Mouse (Mus musculus): ENCODE measurements at regions not wholly inside any gene's neighbourhood (a gene's known extent, or its start where the extent isn't known, plus 50 kb on each side); places are given as distances from the start of the nearest gene placed in this dataset.

DNA sequence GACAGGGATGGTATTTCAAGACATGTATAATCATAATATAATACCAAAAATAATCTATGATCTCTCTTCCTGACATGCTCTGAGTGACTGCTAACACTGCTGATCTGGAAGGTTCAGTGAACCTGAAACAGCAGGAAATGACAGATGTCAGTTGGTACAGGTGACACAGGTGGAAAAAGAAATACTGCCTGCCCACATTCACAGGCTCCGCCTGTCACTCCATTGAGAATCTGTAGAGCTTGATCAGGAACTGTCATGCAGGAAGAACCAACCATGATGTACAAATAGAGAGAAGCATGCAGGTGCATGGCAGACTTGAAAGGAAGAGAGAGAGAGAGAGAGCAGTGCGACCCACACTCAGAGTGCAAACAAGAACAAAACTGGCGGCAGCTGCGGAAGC is 232.8 kb upstream of the Trib2 start:
- WGBS, result 84% methylated on average over 4 of the region's 4 CpGs

DNA sequence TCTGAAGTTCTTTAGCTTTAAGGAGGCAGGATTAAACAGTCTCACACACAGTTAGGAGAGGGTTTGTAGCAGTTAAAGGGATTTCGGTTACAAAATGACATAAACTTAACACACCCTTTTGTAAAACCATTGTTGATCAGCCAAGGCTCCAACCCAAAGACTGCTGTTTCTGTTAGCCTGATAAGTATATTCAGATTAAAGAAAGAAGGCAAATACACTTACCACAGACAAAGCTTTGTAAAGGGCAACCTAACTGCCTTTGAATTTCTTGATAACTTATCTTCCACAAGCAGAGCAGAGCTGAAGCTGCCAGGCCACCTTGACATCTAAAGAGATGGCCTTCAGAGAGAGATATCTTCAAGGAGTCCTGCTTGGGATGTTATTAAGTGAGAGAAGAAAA is 229.9 kb upstream of the Trib2 start:
- no peak overlapping the region for H3K4me3 ChIP-seq
- no peak overlapping the region for H3K4me2 ChIP-seq (replicated peaks)
- H3K9me3 ChIP-seq, result no peaks in the 10 kb centered on the region
- WGBS, result 82% methylated on average over 1 of the region's 1 CpGs
- H3K9ac ChIP-seq, result no peak overlapping the region
- H3K27me3 ChIP-seq, result 0 out of 2 replicates have a peak, but pooled peaks cover 2% of the 10 kb centered on the region
- H3K36me3 ChIP-seq, result no peaks in the 10 kb centered on the region
- ATAC-seq (ENCODE audit: low FRiP score, low read depth), result no peak
- peaks cover 6% of the 10 kb centered on the region; the same call in 1 of the 2 replicates for H3K4me1 ChIP-seq
- H3K27ac ChIP-seq, result no peak overlapping the region

More for the DNA sequence above, 232.8 kb upstream of the Trib2 start:
- peaks cover 30% of the 10 kb centered on the region for H3K4me1 ChIP-seq
- no peaks in the 10 kb centered on the region for H3K36me3 ChIP-seq
- 0 out of 2 replicates have a peak, but pooled peaks cover 2% of the 10 kb centered on the region for H3K27me3 ChIP-seq
- H3K9ac ChIP-seq, result no peak overlapping the region
- no peak for ATAC-seq (ENCODE audit: low FRiP score, low read depth)
- no peak overlapping the region for H3K27ac ChIP-seq
- no peak overlapping the region for H3K4me3 ChIP-seq
- H3K4me2 ChIP-seq (replicated peaks), result no peak overlapping the region
- no peaks in the 10 kb centered on the region for H3K9me3 ChIP-seq

DNA sequence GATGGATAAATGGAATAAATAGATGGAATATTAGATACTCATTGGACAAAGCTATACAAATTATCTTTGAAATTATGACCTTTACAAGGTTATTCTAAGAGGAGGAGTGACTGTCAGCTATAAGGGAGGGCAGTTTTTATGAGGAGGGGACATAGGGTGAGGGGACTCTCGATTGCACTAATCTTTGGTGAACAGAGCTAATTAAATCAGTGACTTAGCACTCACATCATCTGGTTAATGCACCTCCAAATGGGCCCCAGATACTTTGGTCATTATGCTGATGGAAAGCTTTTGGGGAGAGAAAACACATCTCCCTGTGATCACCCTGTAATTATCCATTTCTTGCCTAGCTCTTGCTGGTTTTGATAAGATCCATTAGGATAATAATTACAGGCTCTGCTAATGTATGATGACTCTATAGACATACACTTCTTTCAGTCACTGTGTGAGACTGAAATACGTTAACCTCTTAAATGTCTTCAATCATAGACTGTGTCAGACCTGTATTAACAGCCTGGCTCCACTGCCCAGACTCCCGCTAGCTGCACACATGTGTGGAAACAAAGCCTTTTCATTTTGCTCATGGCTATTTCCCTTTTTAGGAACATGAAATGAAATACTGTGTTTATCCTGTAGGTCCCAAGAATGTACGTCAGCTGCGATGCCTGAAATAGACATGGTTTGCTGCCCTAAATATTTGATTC is 229.2 kb upstream of the Trib2 start:
- Histone ChIP-seq H3K9ac (no peak overlapping the region), H3K4me3 (no peak overlapping the region), H3K36me3 (no peaks in the 10 kb centered on the region), H3K9me3 (no peaks in the 10 kb centered on the region), H3K27ac (no peak overlapping the region), H3K4me2 (replicated peaks) (no peak overlapping the region), H3K27me3 (0 out of 2 replicates have a peak, but pooled peaks cover 2% of the 10 kb centered on the region), H3K4me1 (peaks cover 6% of the 10 kb centered on the region; the same call in 1 of the 2 replicates)
- ATAC-seq (ENCODE audit: low FRiP score, low read depth), result no peak
- WGBS, result 49% methylated on average over 5 of the region's 5 CpGs

DNA sequence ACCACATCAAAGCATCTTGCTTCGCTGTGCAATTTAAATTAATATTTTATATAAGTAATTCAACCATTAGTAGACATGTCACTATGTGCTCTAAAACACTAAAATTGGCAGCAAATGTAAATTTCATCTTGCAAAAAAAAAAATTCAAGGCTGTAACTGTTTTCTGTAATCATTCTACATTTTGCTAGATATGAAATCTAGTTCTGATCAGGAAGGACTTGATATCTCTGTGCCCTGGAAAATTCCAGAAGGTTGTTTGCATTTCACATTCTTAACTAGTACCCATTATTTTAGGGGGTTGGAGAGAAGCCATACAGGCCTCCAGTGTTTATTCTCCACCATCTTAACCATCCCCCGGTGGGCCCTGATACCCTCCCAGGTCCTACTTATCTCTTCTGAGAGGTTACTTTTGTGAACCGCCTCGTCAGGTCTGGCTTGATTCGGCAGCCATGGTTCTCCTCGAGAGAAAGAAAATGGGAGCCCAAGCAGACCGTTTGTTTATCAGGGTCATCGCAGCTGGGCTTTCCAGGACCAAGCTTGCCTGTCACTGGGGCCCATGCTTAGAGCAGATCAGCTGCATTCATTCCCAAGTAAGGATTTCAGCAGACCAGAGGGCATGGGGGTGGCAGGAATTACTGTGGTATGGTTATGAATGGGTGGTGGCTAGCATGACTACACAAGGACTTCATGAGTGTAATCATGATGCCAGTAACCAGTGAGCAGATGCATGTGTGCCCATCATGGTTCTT is 226.9 kb upstream of the Trib2 start:
- no peak overlapping the region for H3K4me3 ChIP-seq
- H3K9ac ChIP-seq, result no peak overlapping the region
- H3K36me3 ChIP-seq, result no peaks in the 10 kb centered on the region
- H3K27me3 ChIP-seq, result no peaks in the 10 kb centered on the region
- H3K9me3 ChIP-seq, result no peaks in the 10 kb centered on the region
- H3K4me2 ChIP-seq (replicated peaks), result no peak overlapping the region
- WGBS, result 94% methylated on average over 8 of the region's 8 CpGs
- no peak for ATAC-seq (ENCODE audit: low FRiP score, low read depth)
- H3K27ac ChIP-seq, result no peak overlapping the region
- H3K4me1 ChIP-seq, result peaks cover 6% of the 10 kb centered on the region; the same call in 1 of the 2 replicates

DNA sequence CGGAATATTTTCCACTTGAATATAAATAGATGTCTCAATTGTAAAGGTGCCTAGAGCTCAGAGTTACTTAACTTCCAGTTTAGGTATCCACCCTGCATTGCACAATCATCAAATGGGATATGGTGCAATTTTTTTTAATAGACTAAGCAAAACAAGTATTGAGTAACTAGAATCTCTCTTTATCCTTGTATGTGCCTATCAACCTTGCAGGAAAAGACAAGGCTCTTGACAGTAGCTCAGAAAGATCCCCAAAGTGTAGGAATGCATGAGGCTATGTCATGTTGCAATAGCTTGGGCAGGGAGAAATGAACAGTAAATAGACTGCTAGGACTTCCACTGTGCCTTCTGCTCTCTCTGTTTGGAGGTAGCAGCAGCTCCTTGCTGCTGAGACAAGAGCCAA is 225.6 kb upstream of the Trib2 start:
- Histone ChIP-seq H3K9ac (no peak overlapping the region), H3K4me1 (peaks cover 6% of the 10 kb centered on the region; the same call in 1 of the 2 replicates), H3K36me3 (no peaks in the 10 kb centered on the region), H3K27me3 (no peaks in the 10 kb centered on the region), H3K27ac (no peak overlapping the region), H3K4me3 (no peak overlapping the region), H3K4me2 (replicated peaks) (no peak overlapping the region), H3K9me3 (no peaks in the 10 kb centered on the region)
- WGBS, result 88% methylated on average over 1 of the region's 1 CpGs
- no peak for ATAC-seq (ENCODE audit: low FRiP score, low read depth)

DNA sequence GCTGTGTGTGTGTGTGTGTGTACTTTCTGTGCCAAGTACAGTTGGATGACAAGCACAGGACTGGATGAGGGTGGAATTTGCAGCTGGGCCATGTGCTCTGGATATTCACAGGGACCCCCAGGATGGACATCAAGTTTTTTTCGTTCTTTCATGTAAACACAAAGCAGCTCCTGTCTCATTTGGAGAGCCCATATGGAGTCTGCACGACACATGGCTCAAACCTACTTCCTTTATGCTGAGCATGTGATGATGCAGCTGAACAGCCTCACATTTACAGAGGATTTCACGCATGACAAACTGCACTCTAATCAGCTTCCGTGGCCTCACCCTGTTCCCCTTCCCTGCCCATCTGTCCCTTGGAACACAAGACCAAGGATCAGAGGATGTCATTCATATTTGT is 224.4 kb upstream of the Trib2 start:
- 64% methylated on average over 4 of the region's 4 CpGs for WGBS
- no peak for ATAC-seq (ENCODE audit: low FRiP score, low read depth)
- H3K4me1 ChIP-seq, result peaks cover under 1% of the 10 kb centered on the region; the same call in 1 of the 2 replicates
- no peaks in the 10 kb centered on the region for H3K9me3 ChIP-seq
- H3K36me3 ChIP-seq, result no peaks in the 10 kb centered on the region
- no peak overlapping the region for H3K27ac ChIP-seq
- H3K9ac ChIP-seq, result no peak overlapping the region
- no peak overlapping the region for H3K4me2 ChIP-seq (replicated peaks)
- H3K4me3 ChIP-seq, result no peak overlapping the region
- H3K27me3 ChIP-seq, result no peaks in the 10 kb centered on the region

DNA sequence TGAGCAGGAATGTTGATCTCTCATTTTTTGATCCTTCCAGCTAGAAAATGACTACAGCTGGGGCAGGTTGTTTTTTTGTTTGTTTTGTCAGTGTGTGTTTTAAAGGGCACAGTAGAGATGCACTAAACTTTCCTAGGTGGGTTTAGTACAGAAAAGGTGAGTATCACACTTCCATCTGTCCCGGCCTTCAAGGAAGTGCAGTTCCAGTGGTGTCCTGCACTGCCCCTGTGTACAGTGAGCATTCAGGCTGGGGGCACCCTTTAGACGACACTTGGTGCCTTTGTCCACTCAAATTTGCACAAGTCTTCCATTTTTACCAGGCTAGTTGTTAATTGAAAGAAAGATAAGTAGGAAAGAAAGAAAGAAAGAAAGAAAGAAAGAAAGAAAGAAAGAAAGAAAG is 218.8 kb upstream of the Trib2 start:
- H3K27ac ChIP-seq, result no peak overlapping the region
- H3K4me3 ChIP-seq, result no peak overlapping the region
- H3K4me2 ChIP-seq (replicated peaks), result no peak overlapping the region
- H3K36me3 ChIP-seq, result no peaks in the 10 kb centered on the region
- 64% methylated on average over 2 of the region's 2 CpGs for WGBS
- H3K9ac ChIP-seq, result no peak overlapping the region
- H3K4me1 ChIP-seq, result no peaks in the 10 kb centered on the region
- no peaks in the 10 kb centered on the region for H3K27me3 ChIP-seq
- no peaks in the 10 kb centered on the region for H3K9me3 ChIP-seq
- ATAC-seq (ENCODE audit: low FRiP score, low read depth), result no peak

DNA sequence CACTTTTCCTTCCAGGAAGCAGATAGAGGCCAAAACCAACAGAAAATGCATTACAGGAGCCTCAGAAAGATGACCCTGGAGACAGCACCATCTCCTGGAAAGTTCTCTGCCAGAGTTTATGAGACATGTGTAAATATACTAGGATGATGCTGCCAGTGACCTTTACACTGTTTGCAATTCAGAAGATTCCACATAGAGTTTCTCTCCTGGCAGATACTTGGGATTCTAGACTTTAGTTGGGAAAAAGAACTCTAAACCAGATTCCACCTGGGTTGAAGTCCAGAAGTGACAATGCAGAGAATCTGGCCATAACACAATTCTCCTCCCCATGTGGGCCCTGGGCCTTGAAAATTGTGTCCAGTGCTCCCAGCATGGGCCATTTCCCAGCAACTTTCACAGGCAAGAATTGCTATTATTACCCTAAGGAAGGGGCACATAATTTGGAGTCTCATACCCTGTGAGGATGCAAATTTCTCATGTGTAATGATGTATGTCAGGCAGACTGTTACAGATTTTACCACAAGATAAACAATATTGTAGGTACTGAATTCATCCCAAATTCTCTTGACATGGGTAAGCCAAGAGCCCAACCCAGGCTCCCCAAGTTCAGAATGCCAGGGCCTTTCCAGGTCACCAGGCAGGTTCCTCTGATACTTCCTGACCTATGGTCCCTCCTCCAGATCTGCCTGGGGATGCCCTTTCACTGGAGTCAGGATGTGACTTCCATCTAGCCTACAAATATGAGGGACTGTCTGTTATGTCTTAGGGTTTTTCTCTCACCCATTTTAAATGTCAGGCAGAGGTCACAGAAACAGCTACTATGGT is 218.2 kb upstream of the Trib2 start:
- Histone ChIP-seq H3K36me3 (no peaks in the 10 kb centered on the region), H3K9ac (no peak overlapping the region), H3K27me3 (no peaks in the 10 kb centered on the region), H3K27ac (no peak overlapping the region), H3K4me2 (replicated peaks) (no peak overlapping the region), H3K9me3 (no peaks in the 10 kb centered on the region), H3K4me1 (no peaks in the 10 kb centered on the region), H3K4me3 (no peak overlapping the region)
- ATAC-seq (ENCODE audit: low FRiP score, low read depth), result no peak

DNA sequence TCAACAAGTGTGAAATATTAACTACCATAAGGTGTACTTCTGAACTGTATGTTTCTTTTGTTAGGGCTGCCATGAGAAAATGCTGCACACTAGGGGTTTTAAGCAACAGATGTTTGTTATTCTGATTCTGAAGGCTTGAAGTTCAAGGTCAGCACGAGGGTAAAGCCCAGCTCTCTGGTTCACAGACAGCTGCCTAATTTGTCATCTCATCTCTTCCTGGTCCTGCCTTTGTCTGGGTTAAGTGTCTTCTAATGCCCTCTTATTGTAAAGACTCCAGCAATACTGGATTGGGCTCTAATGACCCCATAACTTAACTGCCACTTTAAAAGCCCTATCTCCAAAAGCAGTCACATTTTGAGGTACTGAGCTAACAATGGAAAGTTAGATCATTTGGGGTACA is 209.9 kb upstream of the Trib2 start:
- H3K9ac ChIP-seq, result no peak overlapping the region
- H3K4me3 ChIP-seq, result no peak overlapping the region
- 23% methylated on average over 1 of the region's 1 CpGs for WGBS
- H3K4me1 ChIP-seq, result no peaks in the 10 kb centered on the region
- no peaks in the 10 kb centered on the region for H3K27me3 ChIP-seq
- H3K9me3 ChIP-seq, result no peaks in the 10 kb centered on the region
- H3K36me3 ChIP-seq, result no peaks in the 10 kb centered on the region
- ATAC-seq (ENCODE audit: low FRiP score, low read depth), result no peak
- no peak overlapping the region for H3K27ac ChIP-seq
- no peak overlapping the region for H3K4me2 ChIP-seq (replicated peaks)

DNA sequence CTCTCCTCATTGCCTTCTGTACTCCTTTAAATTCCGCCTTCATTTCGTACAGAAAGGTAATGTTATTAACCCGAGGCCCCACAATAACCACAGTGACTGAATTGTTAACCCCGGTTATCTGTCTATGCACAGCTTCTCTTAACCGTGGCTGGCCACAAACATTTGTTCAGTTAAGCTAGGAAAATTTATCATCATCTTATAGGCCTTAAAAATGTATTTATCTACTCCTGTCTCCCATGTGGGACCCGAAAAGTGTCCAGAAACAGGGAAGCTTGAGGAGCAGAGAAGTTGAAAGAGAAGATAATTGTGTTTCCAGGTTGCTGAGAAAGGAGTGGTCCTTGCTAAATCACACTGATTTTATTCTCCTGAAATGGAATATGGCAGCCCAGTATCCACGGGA is 206.6 kb upstream of the Trib2 start:
- no peak overlapping the region for H3K27ac ChIP-seq
- H3K4me2 ChIP-seq (replicated peaks), result no peak overlapping the region
- no peaks in the 10 kb centered on the region for H3K4me1 ChIP-seq
- H3K27me3 ChIP-seq, result no peaks in the 10 kb centered on the region
- no peak for ATAC-seq (ENCODE audit: low FRiP score, low read depth)
- no peak overlapping the region for H3K9ac ChIP-seq
- no peaks in the 10 kb centered on the region for H3K36me3 ChIP-seq
- 84% methylated on average over 7 of the region's 7 CpGs for WGBS
- H3K4me3 ChIP-seq, result no peak overlapping the region
- H3K9me3 ChIP-seq, result no peaks in the 10 kb centered on the region

DNA sequence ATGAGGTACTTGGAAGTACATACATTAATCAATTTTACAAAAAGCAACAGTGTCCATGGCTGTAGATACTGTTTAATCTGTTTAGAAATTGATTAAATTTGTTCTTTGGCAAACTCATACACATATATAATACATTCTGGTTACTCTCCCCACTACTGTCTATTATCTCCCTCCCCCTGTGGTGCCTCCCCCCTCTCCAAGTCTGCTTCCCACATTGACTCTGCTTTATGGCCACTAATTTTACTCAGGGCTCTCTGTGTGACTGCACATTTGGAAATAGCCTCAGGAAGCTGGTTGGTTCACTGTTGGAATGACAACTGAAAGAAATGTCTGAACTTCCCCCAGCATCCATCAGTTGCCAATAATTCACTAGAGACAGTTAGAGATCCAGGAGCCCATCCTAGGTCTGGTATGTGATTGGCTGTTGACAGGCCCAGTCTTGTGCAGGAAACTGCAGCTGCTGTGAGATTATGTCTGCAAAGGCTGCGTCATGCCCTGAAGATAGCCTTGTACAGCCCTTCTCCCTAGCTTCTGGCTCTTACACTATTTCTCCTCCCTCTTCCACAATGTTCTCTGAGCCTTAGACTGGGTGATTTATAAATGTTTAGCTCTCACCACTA is 204.6 kb upstream of the Trib2 start:
- Histone ChIP-seq H3K27ac (no peak overlapping the region), H3K9ac (no peak overlapping the region), H3K4me3 (no peak overlapping the region), H3K4me2 (replicated peaks) (no peak overlapping the region), H3K4me1 (no peaks in the 10 kb centered on the region), H3K9me3 (no peaks in the 10 kb centered on the region), H3K36me3 (no peaks in the 10 kb centered on the region), H3K27me3 (no peaks in the 10 kb centered on the region)
- no peak; the same call in 1 of the 2 replicates for ATAC-seq (ENCODE audit: low FRiP score, low read depth)
- WGBS, result 63% methylated on average over 1 of the region's 1 CpGs

DNA sequence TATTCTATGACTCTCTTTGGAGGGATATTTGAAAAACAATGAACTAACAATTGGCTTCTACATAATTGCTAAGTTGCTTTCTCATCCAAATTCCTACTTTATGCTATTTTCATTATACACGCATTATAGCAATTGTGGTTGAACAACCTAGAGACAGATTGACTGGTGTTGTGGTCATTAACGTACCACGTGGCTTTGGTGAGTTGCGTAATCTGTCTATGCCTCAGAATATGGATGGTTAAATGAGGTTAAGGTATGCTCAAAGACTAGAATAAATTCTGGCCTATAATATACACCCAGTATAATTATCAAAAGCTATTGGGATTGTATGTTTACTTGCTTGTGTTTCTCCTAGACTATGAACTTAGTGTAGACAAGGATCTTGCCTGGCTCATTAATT is 201.5 kb upstream of the Trib2 start:
- Histone ChIP-seq H3K27me3 (no peaks in the 10 kb centered on the region), H3K4me3 (no peak overlapping the region), H3K27ac (no peak overlapping the region), H3K36me3 (no peaks in the 10 kb centered on the region), H3K9ac (no peak overlapping the region), H3K4me1 (no peaks in the 10 kb centered on the region), H3K9me3 (no peaks in the 10 kb centered on the region), H3K4me2 (replicated peaks) (no peak overlapping the region)
- 90% methylated on average over 4 of the region's 4 CpGs for WGBS
- no peak for ATAC-seq (ENCODE audit: low FRiP score, low read depth)

All from limb, embryonic 13.5 days (tissue).